Mouse (Mus musculus) cerebellum, postnatal 36 days (tissue): ENCODE data around the gene Capn8.
"Not testable (repeated sequence)": the region's sequence is repeated elsewhere in the genome, so short reads cannot be mapped to it uniquely, and the experiment has no call there.

Experiments used
- DNase-seq, 2 experiments: peaks; one replicate each; pipeline ENCODE4 v3.0.0; 2021 to 2022; ENCODE audit warnings: mixed read lengths in 2 of 2

The Capn8 gene

GRCm38 (mm10) chr1:182618200-182618947 lies 53.6 kb downstream of the Capn8 start:
- no peak for DNase-seq

DNA sequence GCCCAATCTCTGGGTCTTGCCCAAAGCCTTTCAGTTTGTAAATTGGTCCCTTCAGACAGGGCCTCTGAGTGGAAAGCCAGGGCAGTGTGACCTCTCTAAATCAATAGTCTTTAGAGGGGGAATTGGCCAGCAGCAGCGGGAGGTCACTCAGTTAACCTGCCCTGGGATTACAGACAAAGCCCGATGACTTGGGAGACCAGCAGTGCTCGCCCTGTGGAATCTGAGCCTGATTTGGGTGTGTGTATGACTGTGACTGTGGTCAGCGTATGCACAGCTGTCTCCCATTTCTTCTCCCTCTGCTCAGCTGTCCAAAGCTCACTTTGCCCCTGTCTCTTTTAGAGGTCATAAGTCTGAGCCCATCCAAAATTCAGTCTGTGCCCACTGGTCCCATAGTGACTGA lies 55.7 kb downstream of the Capn8 start:
- no peak for DNase-seq

DNA sequence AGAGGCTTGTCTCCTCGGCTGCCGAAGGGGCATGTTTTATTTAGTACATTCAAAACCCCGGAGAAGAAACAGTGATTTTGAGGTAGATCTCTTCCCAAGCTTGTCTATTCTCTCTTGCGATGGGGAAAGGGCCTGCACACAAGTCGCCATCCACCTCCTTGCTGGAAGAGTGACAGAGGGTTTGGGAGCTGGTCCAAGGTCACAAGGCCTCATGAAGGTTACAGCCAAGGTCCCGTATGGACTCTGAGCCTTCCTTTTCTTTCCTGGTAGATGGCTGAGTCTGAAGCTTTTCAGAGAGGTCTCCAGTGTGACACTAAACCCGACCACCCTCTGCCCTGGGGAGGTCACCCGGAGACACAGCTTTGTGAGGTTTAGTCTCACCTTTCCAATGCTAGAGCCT lies 56.4 kb downstream of the Capn8 start:
- DNase-seq: no peak

DNA sequence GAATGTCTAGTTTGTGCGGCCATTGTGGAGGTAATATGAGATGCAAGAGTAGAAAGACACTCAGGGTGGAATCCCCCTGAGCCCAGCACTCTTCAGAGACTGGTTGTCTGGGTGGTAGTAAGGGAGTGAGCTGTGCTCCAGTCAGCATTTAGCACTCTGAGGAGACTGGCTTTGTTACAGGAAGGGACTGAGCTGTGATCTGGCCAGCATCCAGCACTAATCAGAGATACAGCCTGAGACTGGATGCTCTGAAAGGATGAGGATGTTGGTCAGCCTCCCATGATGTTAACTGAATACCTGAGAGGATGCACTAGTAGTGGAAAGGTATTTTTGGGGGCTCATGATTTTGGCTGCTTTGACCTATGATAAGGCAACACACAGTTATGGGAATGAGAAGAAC lies 61.4 kb downstream of the Capn8 start:
- DNase-seq: no peak

DNA sequence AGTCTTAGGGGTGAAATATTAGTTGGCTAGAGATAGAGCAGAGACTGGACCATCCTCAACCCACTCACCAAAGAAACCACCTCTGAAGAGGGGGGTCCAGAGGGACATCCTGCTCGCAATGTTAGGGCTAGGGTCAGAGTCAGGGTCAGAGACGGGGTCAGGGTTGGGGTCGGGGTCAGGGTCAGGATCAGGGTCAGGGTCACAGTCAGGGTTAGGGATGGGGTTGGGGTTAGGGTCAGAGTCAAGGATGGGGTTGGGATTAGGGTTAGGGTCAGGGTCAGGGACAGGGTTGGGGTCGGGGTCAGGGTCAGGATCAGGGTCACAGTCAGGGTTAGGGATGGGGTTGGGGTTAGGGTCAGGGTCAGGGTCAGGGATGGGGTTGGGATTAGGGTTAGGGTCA lies 64.4 kb downstream of the Capn8 start:
- DNase-seq: no peak

DNA sequence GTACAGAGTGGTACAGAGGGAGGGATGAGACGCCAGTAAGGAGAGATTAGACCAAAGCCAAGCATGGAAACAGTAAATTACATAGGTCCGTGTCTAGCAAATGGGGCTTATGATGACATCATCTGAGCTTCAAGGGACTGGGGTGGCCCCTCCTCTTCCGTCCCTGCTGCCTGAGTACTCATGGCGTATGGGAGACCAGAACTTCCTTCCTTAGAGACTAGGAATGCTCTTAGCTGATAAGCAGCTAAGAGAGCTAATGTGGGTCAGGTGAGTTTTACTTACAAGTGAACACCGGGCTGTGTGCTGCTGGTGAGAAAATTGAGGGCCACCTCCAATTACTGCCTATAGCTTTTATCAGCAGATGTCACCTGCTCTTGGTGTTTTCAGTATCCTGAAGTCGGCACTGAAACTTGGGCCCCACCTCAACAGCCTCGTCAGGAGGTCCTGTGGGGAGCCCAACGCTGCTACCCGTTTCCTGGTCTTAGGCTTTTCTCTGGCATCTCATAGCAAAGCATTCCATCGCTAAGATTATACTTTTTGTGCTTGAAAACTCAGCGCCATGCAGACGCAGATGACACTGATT lies 69.0 kb downstream of the Capn8 start:
- DNase-seq: no peak

GRCm38 (mm10) chr1:182639016-182639415 lies 74.2 kb downstream of the Capn8 start:
- DNase-seq: no peak

- DNase-seq: no peak
Measured at GRCm38 (mm10) chr1:182639456-182639855, 74.6 kb downstream of the Capn8 start.

- DNase-seq: no peak
Measured at GRCm38 (mm10) chr1:182640094-182640493, 75.3 kb downstream of the Capn8 start.

DNA sequence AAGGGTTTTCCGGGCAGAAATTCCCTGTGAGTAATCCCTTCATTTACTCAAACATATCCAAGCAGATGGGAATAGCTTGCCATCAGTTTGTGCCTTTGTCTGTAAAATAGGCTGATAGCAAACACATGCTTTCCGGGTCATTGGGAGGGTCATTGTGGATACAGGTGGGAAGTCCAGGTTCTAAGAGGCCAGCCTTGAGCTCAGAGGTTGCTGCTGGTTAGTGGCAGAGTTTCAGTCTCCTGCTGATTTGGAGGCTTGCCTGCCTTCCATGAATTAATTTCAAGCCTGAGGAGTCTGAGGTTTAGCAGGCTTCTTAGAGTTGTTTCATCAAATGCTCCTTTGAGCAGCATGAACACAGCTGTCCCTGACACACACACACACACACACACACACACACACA lies 78.0 kb downstream of the Capn8 start:
- no peak for DNase-seq

GRCm38 (mm10) chr1:182644418-182644817 lies 79.6 kb downstream of the Capn8 start:
- DNase-seq: not testable (repeated sequence)

- no peak for DNase-seq
Measured at GRCm38 (mm10) chr1:182645211-182645668, 80.4 kb downstream of the Capn8 start.

- DNase-seq: no peak
Measured at GRCm38 (mm10) chr1:182646796-182647195, 82.0 kb downstream of the Capn8 start.

- peak; percentile 40 to 46 for DNase-seq
Measured at GRCm38 (mm10) chr1:182657760-182658159, 93.0 kb downstream of the Capn8 start.

DNA sequence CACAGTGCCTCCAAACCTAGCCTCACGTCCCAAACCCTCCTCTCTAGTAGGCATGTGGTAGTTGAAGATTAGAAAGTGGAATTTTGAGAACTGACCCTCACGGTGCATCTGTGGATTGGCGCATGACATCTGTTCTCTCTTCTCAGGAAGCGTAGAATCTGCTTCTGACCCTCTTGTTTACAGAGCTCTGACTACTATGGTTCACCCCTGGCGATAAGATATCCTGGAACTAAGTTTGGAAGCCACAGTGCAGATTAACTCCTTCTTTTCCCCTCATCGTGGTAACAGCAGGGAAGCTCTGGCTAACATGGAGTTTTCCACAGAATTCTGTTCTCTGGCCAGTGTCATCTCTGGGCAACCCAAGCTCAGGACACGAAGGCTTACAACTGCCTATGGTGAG lies 95.6 kb downstream of the Capn8 start:
- no peak for DNase-seq

DNA sequence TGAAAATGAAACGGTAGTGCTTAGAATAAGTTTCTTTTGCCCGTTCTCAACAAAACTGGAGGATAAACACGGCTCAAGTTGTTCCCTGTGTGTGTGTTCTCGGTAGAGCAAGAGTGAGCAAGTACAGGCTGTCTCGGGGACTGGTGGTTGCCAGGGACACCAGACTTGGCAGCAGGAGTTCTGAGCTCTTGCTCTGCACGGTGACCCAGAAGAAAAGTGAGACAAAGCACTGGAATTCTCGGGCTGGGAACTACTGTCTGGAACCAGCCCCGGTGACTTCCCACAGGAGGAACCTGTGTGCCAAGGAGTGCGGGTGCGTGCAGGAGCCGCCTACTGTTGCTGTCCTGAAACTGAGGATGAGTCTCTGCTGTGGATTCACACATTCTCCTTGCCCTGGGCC lies 98.9 kb downstream of the Capn8 start:
- DNase-seq: peak in 1 of 2 experiments; percentile 6

- DNase-seq: no peak
Measured at GRCm38 (mm10) chr1:182664841-182665240, 100.0 kb downstream of the Capn8 start.

DNA sequence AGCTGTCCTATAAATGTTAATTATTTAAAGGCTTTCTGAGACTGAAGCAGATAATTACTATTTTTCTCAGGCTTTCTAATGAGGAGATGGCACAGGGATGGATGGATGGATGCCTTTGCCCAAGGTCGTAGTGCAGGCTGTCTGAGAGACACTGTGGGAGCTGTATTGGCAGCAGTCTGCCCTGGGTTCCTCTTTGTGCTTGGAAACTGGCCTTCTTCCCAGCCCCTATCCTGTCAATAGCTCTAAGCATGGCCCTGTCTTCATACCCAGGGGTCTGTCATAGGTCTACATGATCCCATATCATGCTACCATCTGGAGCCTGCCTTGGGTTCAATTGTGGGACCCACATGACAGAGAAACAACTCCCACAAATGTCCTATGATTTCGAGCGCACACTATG lies 102.5 kb downstream of the Capn8 start:
- no peak for DNase-seq

GRCm38 (mm10) chr1:182669741-182670140 lies 104.9 kb downstream of the Capn8 start:
- DNase-seq: no peak

- DNase-seq: no peak
Measured at GRCm38 (mm10) chr1:182670563-182671342, 105.9 kb downstream of the Capn8 start.

DNA sequence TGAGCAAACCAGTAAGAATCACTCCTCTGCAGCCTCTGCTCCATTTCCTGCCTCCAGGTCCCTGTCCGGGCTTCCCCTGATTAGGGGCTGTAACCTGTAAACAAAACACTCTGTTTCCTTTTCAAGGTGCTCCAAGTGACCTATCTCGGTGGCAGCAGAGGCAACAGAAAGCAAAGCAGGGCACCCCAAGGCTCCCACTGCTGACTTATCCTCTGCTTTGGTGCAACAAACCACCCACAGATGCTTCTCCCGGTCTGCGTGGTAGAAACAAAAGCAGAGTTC lies 106.5 kb downstream of the Capn8 start:
- DNase-seq: no peak

DNA sequence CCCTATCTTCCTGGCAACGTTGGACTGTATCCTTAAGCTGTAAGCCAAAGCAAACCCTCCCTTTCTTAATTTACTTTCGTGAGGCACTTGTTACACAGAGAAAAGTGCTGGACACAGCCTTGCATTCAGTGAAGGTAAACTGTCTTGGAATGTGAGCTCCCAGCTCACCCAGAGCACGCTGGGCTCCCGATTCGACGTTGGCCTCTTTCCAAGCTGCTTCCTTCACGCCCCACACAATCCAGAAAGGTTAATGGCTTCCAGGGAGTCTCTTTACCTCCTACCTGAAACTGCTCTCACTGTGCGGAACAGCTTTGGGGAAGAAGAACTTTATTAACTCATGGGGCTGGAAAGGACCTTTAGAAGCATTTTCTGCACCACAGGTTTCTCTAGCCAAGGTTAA lies 110.5 kb downstream of the Capn8 start:
- no peak for DNase-seq

- DNase-seq: no peak
Measured at GRCm38 (mm10) chr1:182678151-182678550, 113.3 kb downstream of the Capn8 start.

DNA sequence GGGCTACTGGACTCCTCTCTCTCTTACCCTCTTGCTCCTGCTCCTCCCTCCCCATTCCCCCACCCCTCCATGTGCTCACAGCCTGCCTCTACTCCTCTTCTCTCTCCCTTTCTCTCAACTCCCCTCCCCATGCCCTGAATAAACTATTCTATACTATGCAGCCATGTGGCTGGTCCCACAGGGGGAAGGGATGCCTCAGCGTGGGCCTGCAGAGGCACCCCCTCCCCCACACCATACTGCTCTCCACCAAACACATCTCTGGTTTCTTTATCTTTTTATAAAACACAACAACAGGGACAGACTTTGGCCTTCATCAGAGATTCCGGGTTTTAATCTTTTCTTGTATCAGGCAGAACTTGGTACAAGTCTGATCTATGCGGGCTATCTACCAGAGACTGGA lies 114.4 kb downstream of the Capn8 start:
- DNase-seq: no peak
